Mouse (Mus musculus): ENCODE results near the gene Dcaf10.

Dcaf10 gene

DNA sequence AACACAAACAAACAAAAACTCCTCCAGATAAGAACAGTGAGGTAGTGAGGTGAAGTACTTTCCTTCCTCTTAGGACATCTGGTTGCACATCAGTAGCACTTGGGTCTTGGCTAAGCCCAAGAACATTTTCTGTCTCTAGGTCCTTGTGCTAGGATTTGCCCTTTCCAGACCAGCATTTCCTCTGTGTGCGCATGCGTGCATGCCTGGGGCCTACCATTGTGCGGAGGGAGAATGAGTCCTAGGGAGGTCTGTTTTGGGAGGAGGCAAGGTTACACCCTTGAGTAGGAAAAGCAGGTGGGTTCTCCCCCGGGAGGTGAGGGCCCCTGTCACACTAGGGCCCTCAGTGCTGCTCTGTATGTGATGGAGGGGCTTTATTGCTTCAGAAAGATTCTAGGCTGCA is 77.2 kb downstream of the Dcaf10 start:
- DNase-seq (ENCODE audit: low read depth): no peak

- no peak for DNase-seq (ENCODE audit: low read depth)
Measured at GRCm38 (mm10) chr4:45420733-45421132, 78.8 kb downstream of the Dcaf10 start.

- no peak for DNase-seq (ENCODE audit: low read depth)
Measured at GRCm38 (mm10) chr4:45421519-45422260, 79.8 kb downstream of the Dcaf10 start.

DNA sequence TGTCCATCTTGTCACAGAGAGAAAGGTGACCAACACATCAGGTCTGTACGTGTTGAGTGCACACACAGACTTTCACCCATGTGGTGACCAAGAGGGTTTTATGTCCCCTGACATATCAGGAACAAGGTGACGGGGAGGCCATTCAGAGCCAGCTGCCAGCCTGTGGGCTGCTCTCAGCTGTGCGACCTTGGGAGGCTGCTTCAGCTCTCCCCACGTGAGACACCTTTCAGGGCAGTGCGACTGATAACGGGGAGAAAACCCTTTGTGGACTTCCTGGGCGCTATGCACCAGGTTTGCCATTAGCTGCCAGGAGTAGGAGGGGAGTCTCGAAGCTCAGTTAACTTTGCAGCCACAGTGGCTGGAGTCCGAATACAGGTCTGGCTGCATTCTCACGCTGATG is 80.7 kb downstream of the Dcaf10 start:
- DNase-seq (ENCODE audit: low read depth): no peak

DNA sequence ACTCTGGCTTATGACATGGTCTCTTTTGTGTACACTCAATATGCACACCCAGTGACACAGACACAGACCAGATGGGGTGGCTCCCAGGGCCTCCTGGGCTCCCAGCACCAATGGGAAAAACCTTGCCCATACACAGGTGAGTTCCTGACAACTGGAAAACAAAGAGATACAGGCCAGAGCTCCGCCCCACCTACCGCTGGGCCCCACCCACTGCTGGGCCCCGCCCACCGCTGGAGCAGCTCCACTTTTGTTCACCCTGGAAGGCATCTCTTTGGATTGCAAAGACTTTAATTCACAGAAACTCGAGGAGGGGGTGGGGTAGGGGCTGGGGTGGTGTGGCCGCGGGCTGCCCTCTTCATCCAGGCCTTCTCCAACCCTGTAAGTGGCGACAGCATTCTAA is 81.5 kb downstream of the Dcaf10 start:
- DNase-seq (ENCODE audit: low read depth): no peak

DNA sequence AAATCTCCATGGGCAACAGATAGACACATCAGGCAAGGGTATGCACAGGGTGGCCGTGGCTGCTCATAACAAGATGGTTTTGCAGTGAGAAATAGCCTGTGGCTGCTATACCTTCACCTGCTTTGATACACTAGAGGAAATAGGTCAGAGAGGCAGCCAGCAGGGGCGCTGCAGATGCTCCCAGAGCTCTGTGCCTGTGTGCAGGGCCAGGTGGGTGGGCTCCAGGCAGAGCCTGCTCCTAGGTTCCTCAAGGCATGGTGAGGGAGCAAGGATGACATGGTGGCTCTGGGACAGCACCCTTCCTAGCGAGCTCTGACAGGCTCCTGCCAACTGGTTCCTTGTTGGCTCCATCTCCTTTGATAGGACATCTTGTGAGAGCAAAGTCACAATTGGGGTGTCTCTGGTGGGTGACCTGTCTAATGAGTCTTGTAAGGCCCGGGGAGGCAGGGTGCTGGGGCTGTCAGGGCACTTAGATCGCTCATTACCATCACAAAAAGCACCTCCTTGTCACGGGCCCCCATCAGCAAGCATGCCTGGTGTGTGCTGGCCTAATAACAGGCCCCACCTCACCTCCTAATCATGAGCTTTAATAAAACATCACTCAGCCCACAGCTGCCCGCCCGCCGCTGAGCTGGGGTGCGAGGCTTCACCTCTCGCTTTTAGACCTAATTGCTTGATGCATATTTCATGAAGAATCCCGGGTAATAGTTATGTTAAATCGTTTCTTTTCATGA is 85.0 kb downstream of the Dcaf10 start:
- DNase-seq (ENCODE audit: low read depth): no peak
